Mouse (Mus musculus): ENCODE measurements around the gene Tmem47.

DNA sequence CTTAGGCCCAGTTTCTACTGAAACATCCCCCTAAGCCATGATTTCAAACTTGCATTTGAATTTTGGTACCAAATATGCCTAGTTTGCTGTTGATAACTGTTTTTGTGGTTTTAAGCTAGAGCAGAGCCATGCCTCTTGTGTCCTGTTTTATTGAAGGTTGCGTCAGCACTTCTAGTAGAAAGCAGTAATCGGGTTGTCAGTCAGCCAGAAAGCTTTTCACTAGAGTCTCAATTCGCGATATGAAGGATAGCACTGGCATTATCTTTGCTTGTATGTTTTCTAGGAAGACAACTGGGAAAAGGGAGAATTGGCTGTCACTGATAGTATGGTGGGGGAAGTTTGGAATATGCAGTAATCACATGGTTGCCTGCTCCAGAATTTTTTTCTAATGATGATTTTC, 3.3 kb downstream of the Tmem47 start:
- TF ChIP-seq CTCF (IDR thresholded peaks at IDR 0.05; ENCODE audit: low read depth) = no peak
- TF ChIP-seq EP300 (IDR thresholded peaks at IDR 0.05; ENCODE audit: low read depth) = no peak

All from liver, postnatal 0 days (tissue).